Mouse (Mus musculus) heart, postnatal 0 days (tissue): ENCODE measurements around the gene Adcy6. TPM values are rescaled to one million over a fixed set of nuclear protein-coding genes. Genes with fewer than 3 reads are reported as not detected.
A peak's percentile ranks its signal among the peaks of the same experiment; 100 is the strongest.

Source experiments
- ATAC-seq: fragments of 200-750 bp; cut with Nextera tagmentation; 2 replicates; pipeline ENCODE4 v1.8.0; 2017; ENCODE audit warnings: low read depth, moderate number of reproducible peaks, moderate library complexity; ENCODE audit not compliant: insufficient read depth
- DNase-seq: peaks from one replicate; pipeline ENCODE4 v3.0.0-alpha.2; 2016; ENCODE audit warnings: low spot score
- H3K27ac ChIP-seq: fragments of 300-500 bp; sonication (generic); 2 replicates; pipeline ENCODE4 v1.5.1; 2014; ENCODE audit warnings: low read depth, mild to moderate bottlenecking
- H3K27me3 ChIP-seq: fragments of 300-500 bp; sonication (generic); 2 replicates; pipeline ENCODE4 v1.6.1; 2014; ENCODE audit warnings: low read length, mixed read lengths; ENCODE audit not compliant: control insufficient read depth, insufficient read depth
- H3K36me3 ChIP-seq: fragments of 300-500 bp; sonication (generic); replicated peaks from 2 replicates; pipeline ENCODE4 v1.6.1; 2014; ENCODE audit warnings: low read length, mixed read lengths; ENCODE audit not compliant: control insufficient read depth, insufficient read depth
- H3K4me1 ChIP-seq: fragments of 300-500 bp; sonication (generic); 2 replicates; pipeline ENCODE4 v1.6.1; 2014; ENCODE audit warnings: antibody characterized with exemption; ENCODE audit not compliant: control insufficient read depth, insufficient read depth
- H3K4me2 ChIP-seq: fragments of 300-500 bp; sonication (generic); 2 replicates; pipeline ENCODE4 v1.6.1; 2014; ENCODE audit warnings: low read depth, mild to moderate bottlenecking, low read length, moderate library complexity
- H3K4me3 ChIP-seq: fragments of 300-500 bp; sonication (generic); 2 replicates; pipeline ENCODE4 v1.5.1; 2014; ENCODE audit warnings: low read depth, low read length
- H3K9ac ChIP-seq: fragments of 300-500 bp; sonication (generic); replicated peaks from 2 replicates; pipeline ENCODE4 v1.6.1; 2014; ENCODE audit warnings: low read depth, low read length, mixed read lengths
- H3K9me3 ChIP-seq: fragments of 300-500 bp; sonication (generic); replicated peaks from 2 replicates; pipeline ENCODE4 v1.6.1; 2016; ENCODE audit warnings: low read length; ENCODE audit not compliant: control insufficient read depth
- CTCF ChIP-seq: IDR thresholded peaks from 2 replicates; pipeline ENCODE4 v1.5.1; 2016; ENCODE audit warnings: antibody characterized with exemption, control low read depth, low read depth
- EP300 ChIP-seq: IDR thresholded peaks from 2 replicates; pipeline ENCODE4 v1.6.1; 2016; ENCODE audit warnings: antibody characterized with exemption, low read depth
- WGBS: fragments of 180-500 bp; shearing (Covaris S2); extraction: QIAGEN DNeasy Blood & Tissue Kit; methylation state at CpG from one replicate; pipeline ENCODE4 v1.1.7; 2014; 5-methylcytosine and 5-hydroxymethylcytosine counted together
- polyA plus RNA-seq: library from polyadenylated mRNA; unstranded; fragments of >200 nt; fragmentation: Nextera tagmentation; extraction: Ambion mirVana; gene quantifications from 2 replicates; pipeline ENCODE4 v1.2.1, GENCODE M21; 2015
- total RNA-seq: library from RNA; depleted of rRNA; stranded (reverse); fragments of >200 nt; gene quantifications from 2 replicates; pipeline ENCODE4 v1.2.3, GENCODE M21; 2014; ENCODE audit warnings: low replicate concordance

The Adcy6 gene
- total and polyA plus RNA-seq, 2 experiments from 2014 or later = 33.5 to 216 TPM

DNA sequence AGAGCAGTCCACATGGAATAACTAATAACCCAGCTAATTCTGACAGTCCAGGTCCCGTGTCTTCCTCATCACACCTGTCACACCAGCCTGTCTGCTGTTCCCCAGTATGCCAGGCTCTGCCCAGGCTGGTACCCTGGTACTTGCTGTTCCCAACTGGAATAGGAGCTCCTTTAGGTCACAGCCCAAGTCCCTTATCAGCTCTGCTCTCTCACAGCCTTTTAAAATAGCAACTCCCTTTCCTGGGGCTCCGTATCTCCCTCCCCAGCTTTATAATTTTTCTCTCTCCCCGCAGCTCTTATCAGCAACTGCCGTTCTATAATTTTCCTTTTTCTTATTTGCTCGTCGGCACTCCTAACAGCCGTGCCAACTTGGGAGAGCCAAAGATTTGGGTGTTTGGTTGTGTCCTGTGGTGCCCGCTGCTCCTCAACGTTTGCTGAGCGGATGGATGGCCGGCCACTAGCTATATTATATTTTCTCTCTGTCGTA lies 3.8 kb downstream of the Adcy6 start:
- peaks cover 41% of the 10 kb centered on the region for H3K4me1 ChIP-seq
- peak overlapping the region; percentile 86 for H3K4me2 ChIP-seq
- no peaks in the 10 kb centered on the region for H3K9me3 ChIP-seq
- H3K9ac ChIP-seq = peak overlapping the region; percentile 89
- DNase-seq = peak; percentile 89
- peak overlapping the region; percentile 78 for H3K4me3 ChIP-seq
- 12% methylated on average over 12 of the region's 12 CpGs for WGBS
- no peaks in the 10 kb centered on the region for H3K27me3 ChIP-seq
- H3K27ac ChIP-seq = peak overlapping the region; percentile 97
- H3K36me3 ChIP-seq = peaks cover 14% of the 10 kb centered on the region
- ATAC-seq = peak; percentile 10; the same call in 1 of the 2 replicates
- TF ChIP-seq CTCF = no peak
- TF ChIP-seq EP300 = peak; percentile 79

DNA sequence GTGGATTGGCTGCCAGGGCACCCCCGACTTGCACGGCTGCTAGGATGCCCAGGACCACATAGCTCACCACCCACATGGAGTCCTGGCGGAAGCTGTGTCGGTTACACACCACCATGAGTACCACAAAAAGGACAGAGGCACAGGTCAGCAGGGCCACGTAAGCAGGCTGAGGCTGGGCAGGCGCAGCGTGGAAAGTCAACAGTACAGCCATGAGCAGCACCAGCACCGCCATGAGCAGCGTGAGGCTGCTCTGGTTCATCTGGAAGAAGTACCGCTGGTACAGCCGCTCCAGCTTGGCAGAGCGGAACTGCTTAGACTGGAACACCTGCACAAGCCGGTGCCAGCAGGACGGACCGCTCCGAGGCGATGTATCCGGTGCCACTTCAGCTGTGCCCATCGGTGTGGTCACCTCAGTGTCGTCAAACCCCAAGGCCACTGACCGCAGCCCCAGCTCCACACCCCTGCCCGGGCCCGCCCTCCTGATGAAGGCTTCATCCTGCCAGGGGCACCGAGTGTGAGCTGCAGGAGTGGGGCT lies 5.8 kb downstream of the Adcy6 start:
- Histone ChIP-seq H3K4me2 (peak overlapping the region; percentile 86), H3K9ac (peak overlapping the region; percentile 56; the same call in 1 of the 2 replicates), H3K9me3 (no peaks in the 10 kb centered on the region), H3K27ac (peak overlapping the region; percentile 97), H3K36me3 (peaks cover 31% of the 10 kb centered on the region), H3K4me1 (peaks cover 51% of the 10 kb centered on the region), H3K27me3 (no peaks in the 10 kb centered on the region), H3K4me3 (peak overlapping the region; percentile 46)
- 68% methylated on average over 24 of the region's 24 CpGs for WGBS
- DNase-seq (no peak), ATAC-seq (no peak)
- no peak for TF ChIP-seq EP300
- no peak for TF ChIP-seq CTCF

DNA sequence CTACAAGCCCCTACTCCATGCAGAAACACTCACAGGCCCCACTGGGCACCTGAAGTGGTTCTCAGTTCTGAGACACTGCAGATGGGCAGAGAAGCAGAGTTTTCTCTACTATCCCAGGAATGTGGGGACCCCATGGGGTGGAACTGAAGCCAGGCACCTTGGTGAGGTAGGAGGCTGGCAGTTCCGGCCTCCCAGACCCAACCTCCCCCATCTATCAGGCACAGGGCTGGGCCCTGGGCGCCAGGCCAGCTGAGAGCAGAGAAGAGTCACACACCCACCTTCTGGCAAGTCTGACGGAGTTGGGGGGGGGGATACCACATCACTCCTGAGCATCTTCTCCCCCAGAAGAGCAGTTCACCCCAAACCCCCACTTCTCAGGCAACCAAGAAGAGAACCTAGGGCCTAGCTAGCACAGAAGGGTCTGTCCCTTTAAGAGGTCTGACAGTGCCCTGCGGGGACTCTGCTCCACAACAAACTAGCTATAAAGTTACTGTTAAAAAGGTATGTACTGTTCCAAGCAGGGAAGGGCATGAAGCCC lies 6.9 kb downstream of the Adcy6 start:
- no peak for ATAC-seq
- no peak for TF ChIP-seq EP300
- no peak for TF ChIP-seq CTCF

DNA sequence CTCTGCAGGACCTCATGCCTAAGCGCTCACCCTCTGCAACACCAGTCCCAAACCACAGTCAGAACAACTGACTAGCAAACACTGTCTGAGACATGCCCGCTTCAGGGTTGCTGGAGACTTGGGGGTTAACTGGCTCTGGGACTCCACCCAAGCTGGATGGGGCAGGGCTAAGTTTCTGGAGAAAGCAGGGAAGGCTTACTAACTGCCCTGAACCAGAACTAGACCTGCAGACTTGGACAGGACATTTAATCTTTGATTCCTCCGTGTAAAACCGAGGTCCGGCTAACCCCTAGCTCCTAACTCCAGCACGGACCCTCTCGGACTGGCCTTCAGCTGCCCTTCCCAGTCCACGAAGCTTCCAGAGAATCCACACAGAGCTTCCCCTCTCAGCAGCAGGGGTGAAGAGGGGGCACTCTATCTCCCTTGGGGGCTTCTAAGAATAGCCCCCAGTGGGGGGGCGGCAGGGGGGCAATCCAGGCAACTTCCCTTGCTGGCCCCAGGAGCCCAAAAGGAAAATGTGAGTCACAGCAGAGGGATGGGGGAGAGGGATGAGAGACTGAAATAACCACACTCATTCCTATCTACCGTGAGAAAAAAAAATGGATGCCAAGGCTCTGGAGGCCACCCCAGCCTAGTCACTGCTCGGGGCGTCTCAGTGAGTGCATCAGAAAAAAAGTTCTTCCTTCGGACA lies 7.5 kb downstream of the Adcy6 start:
- DNase-seq = peak; percentile 91
- Histone ChIP-seq H3K9me3 (no peaks in the 10 kb centered on the region), H3K9ac (peak overlapping the region; percentile 56), H3K36me3 (peaks cover 48% of the 10 kb centered on the region), H3K27ac (peak overlapping the region; percentile 97), H3K4me1 (peaks cover 48% of the 10 kb centered on the region), H3K4me2 (peak overlapping the region; percentile 86), H3K27me3 (no peaks in the 10 kb centered on the region), H3K4me3 (peak overlapping the region; percentile 46)
- ATAC-seq = peak; percentile 63
- 9% methylated on average over 13 of the region's 13 CpGs for WGBS
- TF ChIP-seq EP300 = peak; percentile 88
- no peak for TF ChIP-seq CTCF

More for the DNA sequence above, 6.9 kb downstream of the Adcy6 start:
- Histone ChIP-seq H3K4me1 (peaks cover 51% of the 10 kb centered on the region), H3K4me3 (peak overlapping the region; percentile 46), H3K36me3 (peaks cover 41% of the 10 kb centered on the region), H3K9me3 (no peaks in the 10 kb centered on the region), H3K9ac (peak overlapping the region; percentile 56), H3K4me2 (peak overlapping the region; percentile 86), H3K27me3 (no peaks in the 10 kb centered on the region), H3K27ac (peak overlapping the region; percentile 97)
- 9% methylated on average over 4 of the region's 4 CpGs for WGBS
- no peak for DNase-seq

DNA sequence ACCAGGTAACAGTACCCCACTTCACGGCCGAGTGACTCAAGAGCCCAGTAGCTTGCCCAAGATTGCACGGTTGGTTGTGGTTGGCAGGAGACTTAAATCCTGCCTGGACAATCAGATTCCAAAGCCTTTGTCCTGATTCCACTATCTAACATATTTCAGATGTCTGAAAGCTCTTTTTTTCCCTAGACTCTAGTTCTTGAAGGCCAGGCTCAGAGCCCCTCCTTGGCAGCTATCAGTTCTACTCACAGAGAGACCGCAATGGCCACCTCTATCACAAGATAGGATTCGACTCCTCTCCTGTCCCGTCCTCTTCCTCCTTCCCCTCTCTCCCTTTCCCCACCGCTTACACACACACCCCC lies 8.1 kb downstream of the Adcy6 start:
- Histone ChIP-seq H3K9ac (peak overlapping the region; percentile 56), H3K4me2 (peak overlapping the region; percentile 86), H3K4me1 (peaks cover 42% of the 10 kb centered on the region), H3K9me3 (no peaks in the 10 kb centered on the region), H3K27me3 (no peaks in the 10 kb centered on the region), H3K36me3 (peaks cover 53% of the 10 kb centered on the region), H3K4me3 (peak overlapping the region; percentile 46), H3K27ac (peak overlapping the region; percentile 97)
- TF ChIP-seq EP300 (no peak), CTCF (no peak)
- WGBS = 20% methylated on average over 7 of the region's 7 CpGs
- no peak for ATAC-seq
- no peak for DNase-seq
